Mouse (Mus musculus) brain, embryonic 14.5 days (tissue): Measurements from ENCODE around the gene Ramp3.

Experiments
- CTCF ChIP-seq: fragments of 200-500 bp; IDR thresholded peaks from 2 replicates; pipeline ENCODE4 v1.5.1; 2012; ENCODE audit warnings: inconsistent platforms, mild to moderate bottlenecking, moderate library complexity, borderline replicate concordance; ENCODE audit not compliant: insufficient read depth, insufficient read length; ENCODE audit errors: extremely low read depth
- POLR2A ChIP-seq: fragments of 200-500 bp; IDR thresholded peaks from 2 replicates; pipeline ENCODE4 v1.6.1; 2012; ENCODE audit warnings: mild to moderate bottlenecking, inconsistent platforms, borderline replicate concordance; ENCODE audit not compliant: poor library complexity, insufficient read depth, insufficient read length, severe bottlenecking; ENCODE audit errors: extremely low read depth

- TF ChIP-seq CTCF (peak; percentile 53), POLR2A (no peak)
Observed at GRCm38 (mm10) chr11:6677530-6677929, 19.2 kb downstream of the Ramp3 start.
